Mouse (Mus musculus) lung, embryonic 16.5 days (tissue): ENCODE results near the gene Plekha6. TPM values are rescaled to one million over a fixed set of nuclear protein-coding genes. Genes with fewer than 3 reads are reported as not detected.
A peak's percentile ranks its signal among the peaks of the same experiment; 100 is the strongest.

Experiments used
- ATAC-seq: fragments of 200-750 bp; cut with Nextera tagmentation; 2 replicates; pipeline ENCODE4 v1.8.0; 2017; ENCODE audit warnings: low read depth, mild to moderate bottlenecking, moderate library complexity
- H3K27ac ChIP-seq: fragments of 300-500 bp; sonication (generic); 2 replicates; pipeline ENCODE4 v1.5.1; 2014; ENCODE audit warnings: mild to moderate bottlenecking, control low read depth, low read length
- H3K27me3 ChIP-seq: fragments of 300-500 bp; sonication (generic); 2 replicates; pipeline ENCODE4 v1.6.1; 2014; ENCODE audit warnings: low read depth, low read length, mixed read lengths; ENCODE audit not compliant: control insufficient read depth, insufficient read depth
- H3K36me3 ChIP-seq: fragments of 300-500 bp; sonication (generic); 2 replicates; pipeline ENCODE4 v1.6.1; 2014; ENCODE audit warnings: low read length; ENCODE audit not compliant: control insufficient read depth, insufficient read depth
- H3K4me1 ChIP-seq: fragments of 300-500 bp; sonication (generic); replicated peaks from 2 replicates; pipeline ENCODE4 v1.6.1; 2014; ENCODE audit warnings: low read length, mixed read lengths; ENCODE audit not compliant: control insufficient read depth, insufficient read depth
- H3K4me2 ChIP-seq: fragments of 300-500 bp; sonication (generic); 2 replicates; pipeline ENCODE4 v1.6.1; 2014; ENCODE audit warnings: low read depth, low read length, control low read depth
- H3K4me3 ChIP-seq: fragments of 300-500 bp; sonication (generic); 2 replicates; pipeline ENCODE4 v1.5.1; 2014; ENCODE audit warnings: mild to moderate bottlenecking, low read length, control low read depth
- H3K9ac ChIP-seq: fragments of 300-500 bp; sonication (generic); 2 replicates; pipeline ENCODE4 v1.6.1; 2014; ENCODE audit warnings: low read length, control low read depth
- H3K9me3 ChIP-seq: fragments of 300-500 bp; sonication (generic); 2 replicates; pipeline ENCODE4 v1.6.1; 2016; ENCODE audit warnings: low read length; ENCODE audit not compliant: control insufficient read depth
- WGBS: fragments of 180-500 bp; shearing (Covaris S2); extraction: QIAGEN DNeasy Blood & Tissue Kit; methylation state at CpG from one replicate; pipeline ENCODE4 v1.1.7; 2014; 5-methylcytosine and 5-hydroxymethylcytosine counted together
- polyA plus RNA-seq: library from polyadenylated mRNA; unstranded; fragments of >200 nt; fragmentation: Nextera tagmentation; extraction: Ambion mirVana; gene quantifications from 2 replicates; pipeline ENCODE4 v1.2.1, GENCODE M21; 2015

The Plekha6 gene
- polyA plus RNA-seq, 1 experiment from 2014 or later = 8.3 TPM

DNA sequence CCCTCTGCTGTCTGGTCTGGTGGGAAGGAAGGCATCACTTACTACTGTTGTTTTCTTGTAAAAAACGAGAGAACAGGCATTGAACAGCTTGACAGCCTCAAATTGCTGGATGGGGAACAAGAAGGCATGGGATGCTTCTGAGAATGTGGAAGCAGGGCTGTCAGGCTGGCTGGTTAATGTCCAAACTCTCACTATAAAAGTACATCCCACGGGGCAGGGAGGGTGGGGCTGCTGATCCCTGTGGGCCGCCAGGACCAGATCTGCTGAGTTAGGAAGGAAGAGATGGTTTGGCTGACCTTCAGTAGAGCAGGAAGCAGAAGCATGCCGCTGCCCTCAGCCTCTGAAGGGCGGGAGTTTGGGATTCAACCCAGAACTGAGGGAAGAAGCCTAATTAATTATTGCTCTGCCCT, 87.6 kb downstream of the Plekha6 start:
- H3K27me3 ChIP-seq = no peaks in the 10 kb centered on the region
- H3K27ac ChIP-seq = peak overlapping the region; percentile 96
- no peak overlapping the region for H3K9ac ChIP-seq
- no peaks in the 10 kb centered on the region for H3K9me3 ChIP-seq
- H3K4me2 ChIP-seq = no peak overlapping the region
- H3K4me3 ChIP-seq = no peak overlapping the region
- no peaks in the 10 kb centered on the region for H3K36me3 ChIP-seq
- peak; percentile 81 for ATAC-seq
- WGBS = 23% methylated on average over 5 of the region's 5 CpGs
- H3K4me1 ChIP-seq = peaks cover 43% of the 10 kb centered on the region

DNA sequence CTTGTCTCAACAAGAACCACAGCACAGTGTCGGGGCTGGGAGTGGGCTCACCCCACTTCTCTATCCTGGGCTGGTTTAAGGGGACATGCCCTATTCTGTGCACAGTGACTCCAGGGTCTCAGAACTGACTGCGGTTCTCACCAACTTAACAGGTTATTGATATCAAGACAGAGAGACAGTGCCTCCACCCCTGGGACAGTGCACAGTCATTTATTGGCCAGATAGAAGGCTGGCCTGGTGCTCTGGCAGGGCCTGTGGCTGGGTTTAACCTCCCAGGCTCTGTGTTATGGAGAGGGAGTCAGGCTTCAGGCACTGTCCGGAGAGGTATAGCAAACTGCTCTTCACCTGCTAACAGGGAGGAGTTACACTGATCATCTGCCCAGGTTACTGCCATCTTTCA, 88.2 kb downstream of the Plekha6 start:
- H3K4me2 ChIP-seq = no peak overlapping the region
- no peaks in the 10 kb centered on the region for H3K36me3 ChIP-seq
- 76% methylated on average over 3 of the region's 3 CpGs for WGBS
- peak overlapping the region; percentile 53 for H3K27ac ChIP-seq
- H3K27me3 ChIP-seq = no peaks in the 10 kb centered on the region
- H3K9ac ChIP-seq = no peak overlapping the region
- peaks cover 41% of the 10 kb centered on the region for H3K4me1 ChIP-seq
- no peak for ATAC-seq
- no peak overlapping the region for H3K4me3 ChIP-seq
- no peaks in the 10 kb centered on the region for H3K9me3 ChIP-seq

- no peaks in the 10 kb centered on the region for H3K9me3 ChIP-seq
- peaks cover 41% of the 10 kb centered on the region for H3K4me1 ChIP-seq
- no peak overlapping the region for H3K9ac ChIP-seq
- no peak overlapping the region for H3K4me3 ChIP-seq
- no peaks in the 10 kb centered on the region for H3K36me3 ChIP-seq
- 44% methylated on average over 10 of the region's 10 CpGs for WGBS
- no peak overlapping the region; the same call in 1 of the 2 replicates for H3K4me2 ChIP-seq
- no peaks in the 10 kb centered on the region for H3K27me3 ChIP-seq
- ATAC-seq = peak; percentile 26; the same call in 1 of the 2 replicates
- peak overlapping the region; percentile 81 for H3K27ac ChIP-seq
Measured at GRCm38 (mm10) chr1:133252801-133253531, 89.0 kb downstream of the Plekha6 start.

GRCm38 (mm10) chr1:133253532-133253866, 89.5 kb downstream of the Plekha6 start:
- no peaks in the 10 kb centered on the region for H3K36me3 ChIP-seq
- H3K9me3 ChIP-seq = no peaks in the 10 kb centered on the region
- WGBS = 41% methylated on average over 1 of the region's 1 CpGs
- H3K4me3 ChIP-seq = no peak overlapping the region
- peaks cover 41% of the 10 kb centered on the region for H3K4me1 ChIP-seq
- peak overlapping the region; percentile 81 for H3K27ac ChIP-seq
- no peak overlapping the region for H3K4me2 ChIP-seq
- H3K9ac ChIP-seq = no peak overlapping the region
- ATAC-seq = peak; percentile 34
- H3K27me3 ChIP-seq = no peaks in the 10 kb centered on the region

- 63% methylated on average over 6 of the region's 6 CpGs for WGBS
- H3K36me3 ChIP-seq = no peaks in the 10 kb centered on the region
- H3K9ac ChIP-seq = no peak overlapping the region
- no peaks in the 10 kb centered on the region for H3K9me3 ChIP-seq
- ATAC-seq = no peak
- H3K4me3 ChIP-seq = no peak overlapping the region
- H3K27me3 ChIP-seq = no peaks in the 10 kb centered on the region
- H3K4me2 ChIP-seq = no peak overlapping the region
- H3K27ac ChIP-seq = peak overlapping the region; percentile 81
- peaks cover 41% of the 10 kb centered on the region for H3K4me1 ChIP-seq
Measured at GRCm38 (mm10) chr1:133254226-133254625, 90.2 kb downstream of the Plekha6 start.

GRCm38 (mm10) chr1:133254856-133255764, 91.1 kb downstream of the Plekha6 start:
- Histone ChIP-seq H3K4me1 (peaks cover 41% of the 10 kb centered on the region), H3K9ac (no peak overlapping the region), H3K27me3 (no peaks in the 10 kb centered on the region), H3K9me3 (no peaks in the 10 kb centered on the region), H3K36me3 (no peaks in the 10 kb centered on the region), H3K4me3 (no peak overlapping the region), H3K27ac (peak overlapping the region; percentile 10), H3K4me2 (no peak overlapping the region)
- ATAC-seq = no peak
- WGBS = 27% methylated on average over 9 of the region's 9 CpGs

- peak; percentile 50 for ATAC-seq
- Histone ChIP-seq H3K27ac (peak overlapping the region; percentile 69), H3K4me1 (peaks cover 37% of the 10 kb centered on the region), H3K27me3 (no peaks in the 10 kb centered on the region), H3K4me2 (peak overlapping the region; percentile 37; the same call in 1 of the 2 replicates), H3K4me3 (peak overlapping the region; percentile 32), H3K36me3 (no peaks in the 10 kb centered on the region), H3K9me3 (no peaks in the 10 kb centered on the region), H3K9ac (no peak overlapping the region; the same call in 1 of the 2 replicates)
- WGBS = 19% methylated on average over 5 of the region's 5 CpGs
Measured at GRCm38 (mm10) chr1:133255776-133256175, 91.8 kb downstream of the Plekha6 start.

DNA sequence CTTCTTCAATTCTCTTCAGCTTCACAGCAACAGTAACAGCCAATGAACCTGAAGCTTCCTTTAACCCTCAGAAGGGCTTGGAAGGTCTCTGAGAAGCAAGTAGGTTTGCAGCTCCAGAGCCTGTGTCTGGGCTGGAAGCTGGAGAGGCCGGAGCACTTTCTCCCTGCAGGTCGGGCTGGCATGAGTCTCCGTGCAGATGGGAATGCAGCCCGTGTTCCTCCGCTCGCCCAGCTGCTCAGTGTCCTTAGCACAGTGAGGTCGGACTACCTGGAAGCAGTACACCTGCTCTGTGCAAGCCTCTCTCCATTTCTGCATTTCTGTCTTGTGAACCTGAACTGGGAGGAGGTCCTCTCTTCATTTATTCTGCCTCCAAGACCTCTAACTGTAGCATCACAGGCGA, 92.3 kb downstream of the Plekha6 start:
- WGBS = 58% methylated on average over 8 of the region's 8 CpGs
- H3K27ac ChIP-seq = peak overlapping the region; percentile 69
- peak overlapping the region; percentile 32 for H3K4me3 ChIP-seq
- peaks cover 31% of the 10 kb centered on the region for H3K4me1 ChIP-seq
- peak overlapping the region; percentile 37 for H3K4me2 ChIP-seq
- ATAC-seq = no peak
- H3K27me3 ChIP-seq = no peaks in the 10 kb centered on the region
- H3K9me3 ChIP-seq = no peaks in the 10 kb centered on the region
- H3K36me3 ChIP-seq = no peaks in the 10 kb centered on the region
- H3K9ac ChIP-seq = peak overlapping the region; percentile 27

DNA sequence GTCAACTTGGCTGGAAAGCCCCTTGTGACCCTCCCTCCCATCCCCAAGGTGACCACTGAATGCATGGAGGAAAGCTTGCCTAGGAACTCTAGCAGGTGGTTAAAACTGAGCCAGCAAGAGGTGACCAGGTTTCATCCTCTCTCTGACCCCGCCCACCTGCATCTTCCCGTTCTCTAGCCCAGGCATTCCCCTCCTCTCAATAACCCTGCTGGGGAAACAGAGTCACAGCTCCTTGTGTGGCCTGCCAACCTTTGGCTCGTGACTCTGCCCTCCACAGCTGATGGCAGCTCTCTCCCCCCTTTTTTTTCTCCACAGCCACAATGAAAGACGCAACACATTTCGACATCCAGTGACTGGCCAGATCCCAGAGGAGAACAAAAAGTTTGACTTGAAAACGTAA, 94.7 kb downstream of the Plekha6 start:
- H3K4me3 ChIP-seq = no peak overlapping the region
- H3K9ac ChIP-seq = no peak overlapping the region
- no peak for ATAC-seq
- H3K4me2 ChIP-seq = peak overlapping the region; percentile 37; the same call in 1 of the 2 replicates
- H3K9me3 ChIP-seq = no peaks in the 10 kb centered on the region
- no peaks in the 10 kb centered on the region for H3K36me3 ChIP-seq
- WGBS = 63% methylated on average over 6 of the region's 6 CpGs
- H3K4me1 ChIP-seq = peaks cover 17% of the 10 kb centered on the region
- H3K27ac ChIP-seq = no peak overlapping the region
- no peaks in the 10 kb centered on the region for H3K27me3 ChIP-seq
